Mouse (Mus musculus) urinary bladder, adult 2 months (tissue): ENCODE measurements around the gene Foxp4. TPM values are rescaled to one million over a fixed set of nuclear protein-coding genes. Genes with fewer than 3 reads are reported as not detected.

ENCODE experiments used
- DNase-seq: peaks from one replicate; pipeline ENCODE4 v3.0.0; 2022; ENCODE audit warnings: low spot score
- polyA plus RNA-seq: library from polyadenylated mRNA; depleted of rRNA; stranded (reverse); fragments of >200 nt; gene quantifications from 2 replicates; pipeline ENCODE4 v1.2.3, GENCODE M21; 2012

Gene Foxp4
- polyA plus RNA-seq, 1 experiment, result 23.6 TPM

GRCm38 (mm10) chr17:47929431-47929830, 5.0 kb upstream of the Foxp4 start:
- DNase-seq, result no peak

- no peak for DNase-seq
These were observed 1.5 kb upstream of the Foxp4 start for GRCm38 (mm10) chr17:47925988-47926387.

- DNase-seq, result no peak
These were observed 988 bp upstream of the Foxp4 start for GRCm38 (mm10) chr17:47925340-47925926.

- DNase-seq, result peak; percentile 55
These were observed 615 bp downstream of the Foxp4 start for GRCm38 (mm10) chr17:47923678-47924382.

GRCm38 (mm10) chr17:47923011-47923677, 1.3 kb downstream of the Foxp4 start:
- DNase-seq, result no peak

GRCm38 (mm10) chr17:47922579-47922978, 1.9 kb downstream of the Foxp4 start:
- DNase-seq, result no peak

- no peak for DNase-seq
These were observed 2.3 kb downstream of the Foxp4 start for GRCm38 (mm10) chr17:47922116-47922515.

- no peak for DNase-seq
These were observed 3.2 kb downstream of the Foxp4 start for GRCm38 (mm10) chr17:47921136-47921665.

GRCm38 (mm10) chr17:47919826-47920225, 4.6 kb downstream of the Foxp4 start:
- DNase-seq, result no peak

GRCm38 (mm10) chr17:47917907-47918306, 6.5 kb downstream of the Foxp4 start:
- DNase-seq, result no peak

- DNase-seq, result no peak
These were observed 7.2 kb downstream of the Foxp4 start for GRCm38 (mm10) chr17:47917212-47917611.

GRCm38 (mm10) chr17:47914676-47915219, 9.7 kb downstream of the Foxp4 start:
- DNase-seq, result no peak

GRCm38 (mm10) chr17:47909091-47910001, 15.1 kb downstream of the Foxp4 start:
- peak; percentile 50 for DNase-seq

GRCm38 (mm10) chr17:47908079-47908478, 16.4 kb downstream of the Foxp4 start:
- no peak for DNase-seq

GRCm38 (mm10) chr17:47907366-47907920, 17.0 kb downstream of the Foxp4 start:
- no peak for DNase-seq

- no peak for DNase-seq
These were observed 20.4 kb downstream of the Foxp4 start for GRCm38 (mm10) chr17:47903846-47904680.

GRCm38 (mm10) chr17:47901782-47902181, 22.7 kb downstream of the Foxp4 start:
- no peak for DNase-seq

- no peak for DNase-seq
These were observed 23.7 kb downstream of the Foxp4 start for GRCm38 (mm10) chr17:47900716-47901115.

GRCm38 (mm10) chr17:47899156-47899555, 25.3 kb downstream of the Foxp4 start:
- DNase-seq, result no peak
